In genomic region chr14:23243857-23244256, GRCm38 (mm10) we compare ENCODE assay signal across 15 mouse cellular contexts.
DNase-seq lines count a peak whose midpoint lies in the region; ATAC-seq lines count a peak whose summit lies in the region.
"Had no signal": no experiment of that assay in that cellular context is flagged by ENCODE, and none has a peak within 500 bp of the region (broad histone marks: within the 10 kb centered on the region; RNA-seq: fewer than 3 reads in every experiment).

No protein-coding gene starts in this region.

- H3K9me3 ChIP-seq in heart, embryonic 16.5 days (replicated peaks; ENCODE audit: control insufficient read depth, low read length) = no peaks in the 10 kb centered on the region
- H3K9me3 ChIP-seq in hindbrain, embryonic 10.5 days = no peaks in the 10 kb centered on the region
- H3K9me3 ChIP-seq: embryonic facial prominence, embryonic 13.5 days; neural tube, embryonic 12.5 days had no signal

- H3K9ac ChIP-seq in heart, embryonic 16.5 days (ENCODE audit: low read length) = 0 out of 2 replicates have a peak overlapping the region, but pooled peaks have one; percentile 25
- H3K9ac ChIP-seq: embryonic facial prominence, embryonic 13.5 days; forebrain, postnatal 0 days; neural tube, embryonic 12.5 days had no signal

- intact Hi-C loops in gastrocnemius, postnatal 14 days (cut with DNase I; ENCODE audit: low total_unique reads) = no loop called here

- H3K27me3 ChIP-seq in heart, embryonic 16.5 days (ENCODE audit: control insufficient read depth, insufficient read depth, low read length) = no peaks in the 10 kb centered on the region
- H3K27me3 ChIP-seq in hindbrain, embryonic 10.5 days (ENCODE audit: insufficient read depth, poor library complexity, severe bottlenecking) = no peaks in the 10 kb centered on the region
- H3K27me3 ChIP-seq: embryonic facial prominence, embryonic 13.5 days; neural tube, embryonic 12.5 days had no signal

- DNase-seq in gastrocnemius, adult 18-20 months (ENCODE audit: low spot score) = peak; percentile 32
- no peak for DNase-seq in gastrocnemius, postnatal 14 days
- peak; percentile 25 for DNase-seq in NIH3T3 (ENCODE audit: low read depth)
- peak; percentile 36 for DNase-seq in heart, adult 8-10 months (ENCODE audit: low spot score)
- DNase-seq in layer of hippocampus, postnatal 14 days (ENCODE audit: low spot score in 2 of 2) = no peak
- no peak for DNase-seq in adrenal gland, postnatal 10 days
- no peak for DNase-seq in hindbrain, embryonic 10.5 days (ENCODE audit: low spot score)
- DNase-seq: cerebellum, adult 11-12 months had no signal

- H3K4me2 ChIP-seq in heart, embryonic 16.5 days (ENCODE audit: low read depth, low read length) = peak overlapping the region; percentile 31; the same call in 1 of the 2 replicates
- H3K4me2 ChIP-seq: embryonic facial prominence, embryonic 13.5 days; neural tube, embryonic 12.5 days had no signal

- peak; percentile 95 for ATAC-seq in heart, embryonic 16.5 days (replicated peaks; ENCODE audit: extremely low read depth, insufficient read depth, low FRiP score)
- ATAC-seq: hindbrain, embryonic 16.5 days; intestine, postnatal 0 days had no signal

- H3K27ac ChIP-seq in heart, embryonic 16.5 days (ENCODE audit: low read length) = peak overlapping the region; percentile 94
- H3K27ac ChIP-seq in hindbrain, embryonic 10.5 days = no peak overlapping the region
- H3K27ac ChIP-seq: embryonic facial prominence, embryonic 13.5 days; neural tube, embryonic 12.5 days; stomach, postnatal 0 days had no signal

- no peaks in the 10 kb centered on the region for H3K36me3 ChIP-seq in heart, embryonic 16.5 days (ENCODE audit: control insufficient read depth, insufficient read depth)
- no peaks in the 10 kb centered on the region for H3K36me3 ChIP-seq in hindbrain, embryonic 10.5 days
- H3K36me3 ChIP-seq: embryonic facial prominence, embryonic 13.5 days; neural tube, embryonic 12.5 days had no signal

- peaks cover 10% of the 10 kb centered on the region for H3K4me1 ChIP-seq in heart, embryonic 16.5 days (ENCODE audit: control insufficient read depth, insufficient read depth, low read length)
- no peaks in the 10 kb centered on the region for H3K4me1 ChIP-seq in hindbrain, embryonic 10.5 days (replicated peaks)
- H3K4me1 ChIP-seq: embryonic facial prominence, embryonic 13.5 days; neural tube, embryonic 12.5 days had no signal

- H3K4me3 ChIP-seq in heart, embryonic 16.5 days (ENCODE audit: low read length) = no peak overlapping the region
- no peak overlapping the region for H3K4me3 ChIP-seq in hindbrain, embryonic 10.5 days
- H3K4me3 ChIP-seq: embryonic facial prominence, embryonic 13.5 days; neural tube, embryonic 12.5 days had no signal

Comparison
In these comparisons a context has a peak if more than half of its experiments do, and no peak if none do; other contexts are left out.
1. DNase-seq: peak in gastrocnemius, adult 18-20 months (single experiment), NIH3T3 (single experiment) and heart, adult 8-10 months (single experiment); none in gastrocnemius, postnatal 14 days (single experiment), layer of hippocampus, postnatal 14 days (0 of 2), adrenal gland, postnatal 10 days (single experiment) and hindbrain, embryonic 10.5 days (single experiment).